Mouse (Mus musculus): ENCODE measurements around the gene Eif3k. TPM values are rescaled to one million over a fixed set of nuclear protein-coding genes. Genes with fewer than 3 reads are reported as not detected.

Eif3k gene
- polyA plus RNA-seq, 1 experiment from 2014 or later, result 283 TPM

DNA sequence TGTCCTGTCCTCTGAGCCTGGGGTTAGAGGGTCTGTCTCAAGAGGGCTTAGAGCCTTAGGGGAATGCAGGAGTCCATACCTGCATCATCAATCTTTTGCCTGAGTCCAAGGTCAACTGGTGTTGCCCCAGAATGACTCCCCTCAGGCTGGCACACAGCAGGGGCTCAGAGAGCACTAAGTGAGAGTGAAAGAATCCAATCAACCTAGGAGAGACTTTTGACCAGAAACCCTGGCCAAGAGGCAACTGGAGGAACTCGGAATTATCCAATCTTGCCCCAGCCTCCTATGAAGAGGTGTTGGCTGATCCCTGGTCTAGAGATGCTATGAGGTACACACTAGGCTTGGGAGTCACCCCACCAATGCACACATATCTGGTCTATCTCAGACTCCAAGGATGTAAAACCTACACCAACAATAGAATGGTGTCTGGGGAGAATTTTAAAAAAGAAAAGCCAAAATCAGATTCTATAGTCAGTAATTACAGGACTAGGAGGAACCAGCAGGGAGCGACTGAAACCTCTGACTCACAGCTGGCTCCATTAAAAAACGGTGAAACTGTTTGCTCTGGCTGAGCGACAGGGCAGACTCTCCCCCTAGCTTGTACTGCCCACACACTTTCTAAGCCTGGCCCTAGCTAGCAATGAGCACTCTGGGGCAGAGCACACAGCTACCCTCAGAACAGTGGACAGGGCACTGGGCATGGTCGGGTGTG lies 51.2 kb downstream of the Eif3k start:
- H3K9ac ChIP-seq (ENCODE audit: low read length), result 0 out of 2 replicates have a peak overlapping the region, but pooled peaks have one; percentile 14
- ATAC-seq (replicated peaks; ENCODE audit: extremely low read depth, insufficient read depth, low FRiP score), result no peak
- no peaks in the 10 kb centered on the region for H3K9me3 ChIP-seq (replicated peaks; ENCODE audit: control insufficient read depth, low read length)
- no peak overlapping the region for H3K4me3 ChIP-seq (ENCODE audit: low read length)
- no peaks in the 10 kb centered on the region for H3K27me3 ChIP-seq (ENCODE audit: control insufficient read depth, insufficient read depth, low read length)
- WGBS, result 42% methylated on average over 5 of the region's 5 CpGs
- H3K4me1 ChIP-seq (ENCODE audit: control insufficient read depth, insufficient read depth, low read length), result peaks cover 59% of the 10 kb centered on the region
- peak overlapping the region; percentile 74 for H3K27ac ChIP-seq (ENCODE audit: low read length)
- H3K4me2 ChIP-seq (ENCODE audit: low read depth, low read length), result no peak overlapping the region
- no peaks in the 10 kb centered on the region; the same call in 1 of the 2 replicates for H3K36me3 ChIP-seq (ENCODE audit: control insufficient read depth, insufficient read depth)

DNA sequence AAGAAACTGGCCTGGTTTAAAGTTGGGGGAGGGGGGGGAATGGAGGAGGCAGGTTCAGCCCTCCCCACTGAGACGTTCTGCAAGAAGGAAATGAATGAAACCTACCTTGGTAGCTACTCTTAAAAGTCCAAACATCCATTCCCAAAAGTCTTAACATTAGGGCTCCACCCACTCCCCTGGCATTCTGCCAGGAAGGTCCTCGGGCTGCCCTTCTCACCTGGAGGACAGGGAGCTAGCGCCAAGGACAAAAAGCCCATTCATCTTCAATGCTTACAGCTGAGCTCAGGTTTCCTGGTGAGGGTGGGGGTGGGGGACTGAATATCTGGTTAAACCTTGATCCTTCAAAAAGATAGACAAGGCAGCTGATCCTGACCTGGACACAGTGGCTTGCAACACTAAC lies 52.3 kb downstream of the Eif3k start:
- H3K36me3 ChIP-seq (ENCODE audit: control insufficient read depth, insufficient read depth), result no peaks in the 10 kb centered on the region; the same call in 1 of the 2 replicates
- no peaks in the 10 kb centered on the region for H3K9me3 ChIP-seq (replicated peaks; ENCODE audit: control insufficient read depth, low read length)
- H3K4me3 ChIP-seq (ENCODE audit: low read length), result no peak overlapping the region
- H3K27ac ChIP-seq (ENCODE audit: low read length), result peak overlapping the region; percentile 74
- H3K4me1 ChIP-seq (ENCODE audit: control insufficient read depth, insufficient read depth, low read length), result peaks cover 62% of the 10 kb centered on the region
- ATAC-seq (replicated peaks; ENCODE audit: extremely low read depth, insufficient read depth, low FRiP score), result no peak
- H3K4me2 ChIP-seq (ENCODE audit: low read depth, low read length), result no peak overlapping the region
- H3K9ac ChIP-seq (ENCODE audit: low read length), result no peak overlapping the region
- no peaks in the 10 kb centered on the region for H3K27me3 ChIP-seq (ENCODE audit: control insufficient read depth, insufficient read depth, low read length)
- 28% methylated on average over 3 of the region's 3 CpGs for WGBS

DNA sequence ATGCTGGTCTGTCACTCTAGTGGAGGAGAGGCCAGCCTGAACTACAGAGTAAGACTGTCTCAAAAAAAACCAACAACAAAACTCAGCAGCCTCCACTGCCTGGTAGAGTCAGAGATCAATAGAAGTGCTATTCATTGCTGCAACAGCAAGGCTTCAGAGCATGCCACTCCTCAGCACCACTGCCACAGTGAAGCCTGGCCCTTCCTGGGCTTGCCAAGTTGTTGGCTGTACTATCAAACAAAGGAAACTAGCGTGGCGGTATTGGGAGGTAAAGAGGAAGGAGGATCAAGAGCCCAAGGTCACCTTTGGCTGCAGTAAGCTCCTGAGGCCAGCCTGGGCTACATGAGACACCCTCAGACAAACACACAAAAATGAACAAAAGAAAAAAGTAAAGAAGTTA lies 55.5 kb downstream of the Eif3k start:
- H3K4me2 ChIP-seq (ENCODE audit: low read depth, low read length), result no peak overlapping the region
- no peak for ATAC-seq (replicated peaks; ENCODE audit: extremely low read depth, insufficient read depth, low FRiP score)
- peak overlapping the region; percentile 99 for H3K27ac ChIP-seq (ENCODE audit: low read length)
- no peaks in the 10 kb centered on the region for H3K9me3 ChIP-seq (replicated peaks; ENCODE audit: control insufficient read depth, low read length)
- H3K9ac ChIP-seq (ENCODE audit: low read length), result peak overlapping the region; percentile 1
- H3K4me3 ChIP-seq (ENCODE audit: low read length), result no peak overlapping the region
- H3K27me3 ChIP-seq (ENCODE audit: control insufficient read depth, insufficient read depth, low read length), result no peaks in the 10 kb centered on the region
- 0 out of 2 replicates have a peak, but pooled peaks cover 2% of the 10 kb centered on the region for H3K36me3 ChIP-seq (ENCODE audit: control insufficient read depth, insufficient read depth)
- H3K4me1 ChIP-seq (ENCODE audit: control insufficient read depth, insufficient read depth, low read length), result peaks cover 79% of the 10 kb centered on the region
- 24% methylated on average over 2 of the region's 2 CpGs for WGBS

DNA sequence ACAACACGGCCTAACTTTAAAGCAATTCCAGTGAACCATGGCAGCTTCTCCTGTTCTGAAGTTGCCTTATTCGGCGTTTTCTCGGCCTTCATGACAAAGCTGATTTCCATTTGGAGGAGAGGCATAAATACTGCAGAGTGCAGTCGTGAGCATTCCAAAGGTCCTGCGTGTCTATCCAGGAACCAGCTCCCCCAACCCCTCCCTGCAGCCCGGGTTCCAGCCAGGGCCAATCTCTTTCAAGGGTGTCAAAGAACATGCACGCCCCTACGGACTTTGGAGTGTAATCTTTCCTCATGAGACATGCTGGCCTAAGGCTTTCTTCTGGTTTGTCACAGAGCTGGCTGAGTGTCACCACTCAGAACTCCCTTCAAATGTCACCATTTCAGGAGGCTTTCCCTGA lies 56.3 kb downstream of the Eif3k start:
- Histone ChIP-seq H3K36me3 (ENCODE audit: control insufficient read depth, insufficient read depth) (0 out of 2 replicates have a peak, but pooled peaks cover 2% of the 10 kb centered on the region), H3K4me1 (ENCODE audit: control insufficient read depth, insufficient read depth, low read length) (peaks cover 79% of the 10 kb centered on the region), H3K27me3 (ENCODE audit: control insufficient read depth, insufficient read depth, low read length) (no peaks in the 10 kb centered on the region), H3K27ac (ENCODE audit: low read length) (peak overlapping the region; percentile 99), H3K4me2 (ENCODE audit: low read depth, low read length) (peak overlapping the region; percentile 54), H3K4me3 (ENCODE audit: low read length) (no peak overlapping the region), H3K9me3 (replicated peaks; ENCODE audit: control insufficient read depth, low read length) (no peaks in the 10 kb centered on the region), H3K9ac (ENCODE audit: low read length) (peak overlapping the region; percentile 70)
- WGBS, result 13% methylated on average over 9 of the region's 9 CpGs
- ATAC-seq (replicated peaks; ENCODE audit: extremely low read depth, insufficient read depth, low FRiP score), result peak; percentile 85

DNA sequence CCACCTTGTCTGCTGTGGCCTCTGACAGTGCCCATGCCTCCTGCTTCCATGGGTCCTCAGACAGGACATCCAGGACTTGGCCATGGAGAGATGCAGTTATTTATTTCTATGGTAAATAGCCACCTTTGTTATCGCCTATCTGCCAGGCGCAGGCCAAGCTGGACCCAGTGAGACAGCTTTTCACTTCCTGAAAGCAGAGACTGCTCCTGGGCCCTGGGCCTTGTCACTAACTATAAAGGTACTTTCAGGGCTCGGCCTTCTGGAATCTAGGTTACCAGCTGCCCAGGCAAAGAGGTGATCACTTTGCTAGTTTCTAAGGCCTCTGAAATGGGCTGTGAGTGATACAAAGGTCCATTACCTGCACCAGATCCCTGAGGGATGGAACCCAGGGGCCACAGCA lies 56.9 kb downstream of the Eif3k start:
- Histone ChIP-seq H3K27me3 (ENCODE audit: control insufficient read depth, insufficient read depth, low read length) (no peaks in the 10 kb centered on the region), H3K4me2 (ENCODE audit: low read depth, low read length) (peak overlapping the region; percentile 54), H3K4me3 (ENCODE audit: low read length) (no peak overlapping the region), H3K4me1 (ENCODE audit: control insufficient read depth, insufficient read depth, low read length) (peaks cover 79% of the 10 kb centered on the region), H3K9ac (ENCODE audit: low read length) (peak overlapping the region; percentile 70), H3K9me3 (replicated peaks; ENCODE audit: control insufficient read depth, low read length) (no peaks in the 10 kb centered on the region), H3K27ac (ENCODE audit: low read length) (peak overlapping the region; percentile 99), H3K36me3 (ENCODE audit: control insufficient read depth, insufficient read depth) (0 out of 2 replicates have a peak, but pooled peaks cover 2% of the 10 kb centered on the region)
- no peak for ATAC-seq (replicated peaks; ENCODE audit: extremely low read depth, insufficient read depth, low FRiP score)
- WGBS, result 51% methylated on average over 3 of the region's 3 CpGs

DNA sequence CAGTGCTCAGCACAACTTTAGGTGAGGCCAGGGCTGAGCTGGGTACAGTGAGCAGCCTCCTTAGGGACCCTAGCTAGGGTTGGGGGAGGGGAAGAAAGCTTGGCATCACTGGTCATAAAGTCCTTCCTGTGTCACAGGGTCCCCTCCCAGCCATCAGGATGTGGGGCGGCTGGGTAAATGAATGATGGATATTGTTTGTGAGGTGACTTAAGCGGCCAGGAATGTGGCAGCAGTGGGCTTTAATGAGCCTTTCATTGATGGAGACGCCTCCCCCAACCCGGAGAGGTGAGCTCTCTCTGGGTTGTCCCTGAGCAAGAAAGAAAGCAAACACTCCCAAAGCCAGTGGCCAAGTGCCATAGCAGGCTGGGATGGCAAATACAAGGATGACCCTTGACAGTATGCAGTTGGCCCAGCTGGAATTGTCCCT lies 57.8 kb downstream of the Eif3k start:
- Histone ChIP-seq H3K9ac (ENCODE audit: low read length) (peak overlapping the region; percentile 65), H3K36me3 (ENCODE audit: control insufficient read depth, insufficient read depth) (0 out of 2 replicates have a peak, but pooled peaks cover 2% of the 10 kb centered on the region), H3K9me3 (replicated peaks; ENCODE audit: control insufficient read depth, low read length) (no peaks in the 10 kb centered on the region), H3K4me1 (ENCODE audit: control insufficient read depth, insufficient read depth, low read length) (peaks cover 79% of the 10 kb centered on the region), H3K27ac (ENCODE audit: low read length) (peak overlapping the region; percentile 99), H3K4me2 (ENCODE audit: low read depth, low read length) (peak overlapping the region; percentile 12; the same call in 1 of the 2 replicates), H3K27me3 (ENCODE audit: control insufficient read depth, insufficient read depth, low read length) (no peaks in the 10 kb centered on the region), H3K4me3 (ENCODE audit: low read length) (no peak overlapping the region)
- no peak for ATAC-seq (replicated peaks; ENCODE audit: extremely low read depth, insufficient read depth, low FRiP score)
- 16% methylated on average over 4 of the region's 4 CpGs for WGBS

DNA sequence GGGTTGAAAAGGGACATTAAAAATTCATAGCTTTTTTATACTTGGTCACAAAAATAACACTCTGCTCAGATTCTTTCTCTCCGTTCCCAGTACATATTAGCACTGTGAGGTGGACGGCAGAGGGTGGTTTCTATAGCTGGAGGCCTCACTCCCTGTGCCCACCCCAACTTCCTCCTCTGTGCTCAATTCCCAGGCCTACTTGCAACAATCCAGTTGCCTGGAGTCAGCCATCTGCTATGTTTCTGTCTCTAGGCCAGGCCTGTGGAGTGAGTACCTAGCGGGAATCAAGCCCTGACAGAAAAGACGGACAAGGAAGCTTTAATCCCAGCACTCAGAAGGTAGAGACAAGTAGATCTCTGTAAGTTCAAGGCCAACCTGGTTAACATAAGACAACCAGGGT lies 59.1 kb downstream of the Eif3k start:
- no peak overlapping the region for H3K4me2 ChIP-seq (ENCODE audit: low read depth, low read length)
- ATAC-seq (replicated peaks; ENCODE audit: extremely low read depth, insufficient read depth, low FRiP score), result no peak
- peaks cover 91% of the 10 kb centered on the region for H3K4me1 ChIP-seq (ENCODE audit: control insufficient read depth, insufficient read depth, low read length)
- WGBS, result 51% methylated on average over 4 of the region's 4 CpGs
- H3K36me3 ChIP-seq (ENCODE audit: control insufficient read depth, insufficient read depth), result peaks cover 12% of the 10 kb centered on the region
- no peaks in the 10 kb centered on the region for H3K9me3 ChIP-seq (replicated peaks; ENCODE audit: control insufficient read depth, low read length)
- peak overlapping the region; percentile 99 for H3K27ac ChIP-seq (ENCODE audit: low read length)
- H3K4me3 ChIP-seq (ENCODE audit: low read length), result no peak overlapping the region
- H3K9ac ChIP-seq (ENCODE audit: low read length), result peak overlapping the region; percentile 65
- no peaks in the 10 kb centered on the region for H3K27me3 ChIP-seq (ENCODE audit: control insufficient read depth, insufficient read depth, low read length)

DNA sequence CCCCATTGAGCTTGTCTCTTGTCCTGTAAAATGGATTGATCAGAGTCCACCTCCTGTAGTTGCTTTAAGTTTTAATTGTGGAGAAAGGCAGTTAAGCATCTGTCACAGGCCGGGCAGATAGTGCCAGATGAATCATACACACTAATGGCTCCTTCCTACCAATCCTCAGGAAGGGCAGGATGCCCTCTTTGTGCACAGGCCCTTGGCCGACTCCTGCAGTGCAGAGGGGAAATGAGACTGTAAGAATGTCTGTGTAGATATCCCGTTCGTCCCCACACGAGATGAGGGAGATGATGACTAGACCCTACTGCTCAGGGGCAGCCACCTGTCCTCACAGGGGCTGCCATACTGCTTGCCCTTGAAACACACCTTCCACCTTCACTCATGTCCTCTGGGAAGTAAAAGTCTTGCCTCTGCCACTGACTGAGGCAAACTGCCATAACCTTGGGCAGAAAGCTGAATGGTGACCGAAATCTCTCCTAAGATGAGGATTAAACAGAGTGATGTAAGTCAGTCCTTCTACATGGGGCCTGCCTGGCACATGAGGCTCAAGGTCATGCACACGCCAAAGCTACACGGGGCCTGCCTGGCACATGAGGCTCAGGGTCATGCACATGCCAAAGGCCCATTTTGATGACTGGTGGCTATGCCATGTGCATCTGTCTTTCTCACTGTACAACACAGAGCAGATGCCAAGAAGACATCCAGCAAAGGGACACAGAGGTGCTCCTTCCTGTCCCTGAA lies 59.8 kb downstream of the Eif3k start:
- WGBS, result 54% methylated on average over 8 of the region's 8 CpGs
- Histone ChIP-seq H3K9ac (ENCODE audit: low read length) (peak overlapping the region; percentile 65), H3K36me3 (ENCODE audit: control insufficient read depth, insufficient read depth) (peaks cover 19% of the 10 kb centered on the region)

More for the DNA sequence above, 59.8 kb downstream of the Eif3k start:
- Histone ChIP-seq H3K27me3 (ENCODE audit: control insufficient read depth, insufficient read depth, low read length) (no peaks in the 10 kb centered on the region), H3K9me3 (replicated peaks; ENCODE audit: control insufficient read depth, low read length) (no peaks in the 10 kb centered on the region), H3K27ac (ENCODE audit: low read length) (peak overlapping the region; percentile 99), H3K4me1 (ENCODE audit: control insufficient read depth, insufficient read depth, low read length) (peaks cover 94% of the 10 kb centered on the region), H3K4me2 (ENCODE audit: low read depth, low read length) (no peak overlapping the region), H3K4me3 (ENCODE audit: low read length) (no peak overlapping the region)
- ATAC-seq (replicated peaks; ENCODE audit: extremely low read depth, insufficient read depth, low FRiP score), result no peak
